Mouse (Mus musculus) liver, embryonic 14.5 days (tissue): ENCODE data around the gene Mrm1. TPM values are rescaled to one million over a fixed set of nuclear protein-coding genes. Genes with fewer than 3 reads are reported as not detected.
"Not testable (repeated sequence)": the region's sequence is repeated elsewhere in the genome, so short reads cannot be mapped to it uniquely, and the experiment has no call there.

ENCODE experiments used
- ATAC-seq: fragments of 200-750 bp; cut with Nextera tagmentation; 2 replicates; pipeline ENCODE4 v1.8.0; 2017; ENCODE audit warnings: moderate number of reproducible peaks, mild to moderate bottlenecking, moderate library complexity; ENCODE audit not compliant: insufficient read depth
- DNase-seq, 3 experiments: peaks; one replicate each; pipeline ENCODE4 v3.0.0-alpha.2; 2012 to 2013; ENCODE audit warnings: low read depth in 3 of 3, low spot score in 3 of 3
- H3K27ac ChIP-seq: fragments of 300-500 bp; sonication (generic); 2 replicates; pipeline ENCODE4 v1.5.1; 2014; ENCODE audit warnings: moderate library complexity, mild to moderate bottlenecking, control low read depth, inconsistent platforms
- H3K27me3 ChIP-seq: fragments of 300-500 bp; sonication (generic); 2 replicates; pipeline ENCODE4 v1.6.1; 2014; ENCODE audit warnings: mild to moderate bottlenecking, low read length, moderate library complexity; ENCODE audit not compliant: control insufficient read depth, insufficient read depth
- H3K36me3 ChIP-seq: fragments of 300-500 bp; sonication (generic); replicated peaks from 2 replicates; pipeline ENCODE4 v1.6.1; 2014; ENCODE audit warnings: low read depth; ENCODE audit not compliant: control insufficient read depth, insufficient read depth
- H3K4me1 ChIP-seq, 2 experiments: fragments of 200-500 bp in 1 of 2; fragments of 300-500 bp in 1 of 2; sonication (generic) in 1 of 2; replicated peaks; 2 replicates each; pipeline ENCODE4 v1.6.1; 2012 to 2014; ENCODE audit warnings: antibody characterized with exemption in 1 of 2, inconsistent platforms in 1 of 2, low read length in 1 of 2; ENCODE audit not compliant: control insufficient read depth in 2 of 2, insufficient read depth in 2 of 2
- H3K4me2 ChIP-seq: fragments of 300-500 bp; sonication (generic); 2 replicates; pipeline ENCODE4 v1.6.1; 2014; ENCODE audit warnings: low read depth, mild to moderate bottlenecking, control low read depth, moderate library complexity
- H3K4me3 ChIP-seq, 2 experiments: fragments of 200-500 bp in 1 of 2; fragments of 300-500 bp in 1 of 2; sonication (generic) in 1 of 2; 2 replicates each; pipeline ENCODE4 v1.5.1; 2012 to 2014; ENCODE audit warnings: low read depth in 2 of 2, low read length in 2 of 2, mild to moderate bottlenecking in 2 of 2, control low read depth in 1 of 2, inconsistent platforms in 1 of 2, moderate library complexity in 1 of 2; ENCODE audit not compliant: insufficient read depth in 1 of 2
- H3K9ac ChIP-seq: fragments of 300-500 bp; sonication (generic); replicated peaks from 2 replicates; pipeline ENCODE4 v1.6.1; 2014; ENCODE audit warnings: mild to moderate bottlenecking, control low read depth, moderate library complexity
- H3K9me3 ChIP-seq: fragments of 300-500 bp; sonication (generic); 2 replicates; pipeline ENCODE4 v1.6.1; 2016; ENCODE audit warnings: low read length, mixed read lengths; ENCODE audit not compliant: control insufficient read depth
- CTCF ChIP-seq: IDR thresholded peaks from 2 replicates; pipeline ENCODE4 v1.5.1; 2016; ENCODE audit warnings: antibody characterized with exemption, low read depth, control low read depth
- EP300 ChIP-seq: IDR thresholded peaks from 2 replicates; pipeline ENCODE4 v1.6.1; 2016; ENCODE audit warnings: antibody characterized with exemption, low read depth
- WGBS: fragments of 180-500 bp; shearing (Covaris S2); extraction: QIAGEN DNeasy Blood & Tissue Kit; methylation state at CpG from one replicate; pipeline ENCODE4 v1.1.7; 2014; ENCODE audit not compliant: insufficient replicate concordance; 5-methylcytosine and 5-hydroxymethylcytosine counted together
- polyA plus RNA-seq, 2 experiments: library from polyadenylated mRNA; depleted of rRNA in 1 of 2; stranded (reverse) in 1 of 2; unstranded in 1 of 2; fragments of >200 nt; fragmentation: Nextera tagmentation in 1 of 2; extraction: Ambion mirVana in 1 of 2; gene quantifications; 2 replicates each; pipeline versions ENCODE4 v1.2.1 to v1.2.3; 2012 to 2014

Gene Mrm1
- polyA plus RNA-seq, 2 experiments, result 12.0 to 19.7 TPM

DNA sequence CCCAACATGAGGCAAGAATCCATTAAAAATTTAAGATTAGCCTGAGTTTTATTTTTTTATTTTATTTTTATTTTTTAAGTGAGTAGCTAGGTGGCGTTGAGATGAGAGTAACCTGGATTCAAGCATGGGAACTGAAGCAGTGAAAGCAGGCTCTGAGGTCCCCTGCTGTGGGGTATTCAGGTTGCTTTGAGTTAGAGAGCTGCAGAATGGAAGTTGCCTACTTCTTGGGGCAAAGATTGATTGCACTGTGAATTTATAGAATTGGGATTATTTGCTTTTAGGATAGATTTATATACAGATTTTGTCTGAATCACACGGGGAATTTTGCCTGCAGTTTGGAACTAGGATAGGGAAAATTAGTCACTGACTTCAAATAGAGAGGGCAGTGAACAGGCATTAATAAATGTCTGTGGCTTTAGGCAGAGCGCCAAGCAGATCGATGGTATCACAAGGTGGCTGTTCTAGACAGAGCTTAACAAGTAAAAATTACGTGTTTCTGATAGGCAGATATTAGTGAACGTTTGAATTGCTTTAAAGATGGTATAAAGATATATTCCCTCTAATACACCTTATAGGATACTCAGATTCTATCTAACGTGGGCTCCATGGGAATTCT is 28.3 kb upstream of the Mrm1 start:
- Histone ChIP-seq H3K36me3 (peaks cover 80% of the 10 kb centered on the region), H3K27me3 (no peaks in the 10 kb centered on the region)
- 81% methylated on average over 7 of the region's 7 CpGs for WGBS

GRCm38 (mm10) chr11:84846741-84847474 is 27.6 kb upstream of the Mrm1 start:
- H3K9ac ChIP-seq, result no peak overlapping the region
- ATAC-seq (no peak), DNase-seq (no peak)
- no peaks in the 10 kb centered on the region for H3K27me3 ChIP-seq
- H3K4me1 ChIP-seq, result no peaks in the 10 kb centered on the region
- TF ChIP-seq CTCF, result no peak
- no peak for TF ChIP-seq EP300
- H3K9me3 ChIP-seq, result no peaks in the 10 kb centered on the region
- H3K36me3 ChIP-seq, result peaks cover 79% of the 10 kb centered on the region
- no peak overlapping the region for H3K27ac ChIP-seq
- no peak overlapping the region for H3K4me3 ChIP-seq
- no peak overlapping the region for H3K4me2 ChIP-seq
- WGBS, result 92% methylated on average over 15 of the region's 15 CpGs

More for the DNA sequence above, 28.3 kb upstream of the Mrm1 start:
- H3K9ac ChIP-seq, result no peak overlapping the region
- no peaks in the 10 kb centered on the region for H3K9me3 ChIP-seq
- no peak for ATAC-seq
- no peaks in the 10 kb centered on the region for H3K4me1 ChIP-seq
- H3K4me3 ChIP-seq, result no peak overlapping the region
- H3K4me2 ChIP-seq, result no peak overlapping the region
- DNase-seq, result no peak
- TF ChIP-seq CTCF (no peak), EP300 (no peak)
- H3K27ac ChIP-seq, result no peak overlapping the region

- ATAC-seq, result no peak
- Histone ChIP-seq H3K27ac (no peak overlapping the region), H3K4me3 (no peak overlapping the region), H3K4me2 (no peak overlapping the region), H3K36me3 (peaks cover 93% of the 10 kb centered on the region), H3K9ac (no peak overlapping the region), H3K9me3 (no peaks in the 10 kb centered on the region), H3K4me1 (no peaks in the 10 kb centered on the region), H3K27me3 (no peaks in the 10 kb centered on the region)
- TF ChIP-seq CTCF (peak; percentile 52), EP300 (no peak)
- DNase-seq, result no peak
- 82% methylated on average over 2 of the region's 2 CpGs for WGBS
Measured at GRCm38 (mm10) chr11:84839330-84839729, 20.0 kb upstream of the Mrm1 start.

- ATAC-seq, result peak; percentile 7
- peaks cover 79% of the 10 kb centered on the region for H3K36me3 ChIP-seq
Measured at GRCm38 (mm10) chr11:84829495-84829894, 10.2 kb upstream of the Mrm1 start.

More at GRCm38 (mm10) chr11:84829495-84829894, 10.2 kb upstream of the Mrm1 start:
- Histone ChIP-seq H3K9ac (peak overlapping the region; percentile 71), H3K4me3 (peak overlapping the region; percentile 93 to 96), H3K4me1 (peaks cover 19 to 28% of the 10 kb centered on the region in 2 experiments), H3K27ac (peak overlapping the region; percentile 80), H3K4me2 (peak overlapping the region; percentile 97)
- DNase-seq, H3K27me3 ChIP-seq, H3K9me3 ChIP-seq: not testable (repeated sequence)
- 38% methylated on average over 11 of the region's 11 CpGs for WGBS
